Mouse (Mus musculus): ENCODE results near the gene Olfr1032. TPM values are rescaled to one million over a fixed set of nuclear protein-coding genes. Genes with fewer than 3 reads are reported as not detected.
A peak's percentile ranks its signal among the peaks of the same experiment; 100 is the strongest.
"Not testable (repeated sequence)": the region's sequence is repeated elsewhere in the genome, so short reads cannot be mapped to it uniquely, and the experiment has no call there.

The Olfr1032 gene
- not detected in 2 replicates for polyA plus RNA-seq (2012; rRNA removed)

DNA sequence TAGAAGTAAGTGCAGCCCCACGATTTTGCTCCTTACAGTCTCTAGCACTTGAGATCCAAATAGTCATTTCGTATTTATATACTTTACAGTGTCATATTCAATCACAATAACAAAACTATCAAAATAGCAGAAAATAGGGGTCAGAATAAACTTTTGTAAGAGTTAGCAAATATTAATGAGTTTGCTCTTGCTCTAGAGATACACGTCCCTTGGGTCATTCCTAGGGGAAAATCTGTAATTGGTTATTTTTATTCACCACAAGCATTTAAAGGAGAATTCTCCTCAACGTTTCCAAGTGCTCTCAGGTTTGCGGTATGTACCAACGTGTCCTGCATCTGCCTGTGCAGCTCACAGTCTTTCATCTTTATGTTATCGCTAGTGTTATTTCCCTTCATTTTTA, at the start of gene Olfr1032:
Gene Olfr1032, plus strand, starts transcription at position 301 of the 400 bp plus-strand sequence.
- no peak for TF ChIP-seq CTCF (IDR thresholded peaks at IDR 0.05; ENCODE audit: insufficient read depth, low read length)
- H3K4me1 ChIP-seq (ENCODE audit: control insufficient read depth, insufficient read depth, low read length) = no peaks in the 10 kb centered on the region
- H3K4me3 ChIP-seq (replicated peaks; ENCODE audit: extremely low read depth, low read depth, low read length) = no peak within 1 kb of the TSS
- DNase-seq = no peak
- 78% methylated on average over 7 of the region's 7 CpGs for WGBS

GRCm38 (mm10) chr2:85973595-85973994, 31.7 kb upstream of the Olfr1032 start, which contains the start of gene Olfr1029:
Gene Olfr1029 (plus strand): TSS chr2:85973895.
- TF ChIP-seq POLR2A (IDR thresholded peaks at IDR 0.05; ENCODE audit: borderline replicate concordance, extremely low read depth, low read depth, low read length) (no peak), CTCF (IDR thresholded peaks at IDR 0.05; ENCODE audit: insufficient read depth, low read length) (no peak)
- no peak for DNase-seq
- no peak within 1 kb of the TSS for H3K4me3 ChIP-seq (replicated peaks; ENCODE audit: extremely low read depth, low read depth, low read length)
- WGBS = 92% methylated on average over 2 of the region's 2 CpGs
- H3K4me1 ChIP-seq (ENCODE audit: control insufficient read depth, insufficient read depth, low read length) = no peaks in the 10 kb centered on the region

DNA sequence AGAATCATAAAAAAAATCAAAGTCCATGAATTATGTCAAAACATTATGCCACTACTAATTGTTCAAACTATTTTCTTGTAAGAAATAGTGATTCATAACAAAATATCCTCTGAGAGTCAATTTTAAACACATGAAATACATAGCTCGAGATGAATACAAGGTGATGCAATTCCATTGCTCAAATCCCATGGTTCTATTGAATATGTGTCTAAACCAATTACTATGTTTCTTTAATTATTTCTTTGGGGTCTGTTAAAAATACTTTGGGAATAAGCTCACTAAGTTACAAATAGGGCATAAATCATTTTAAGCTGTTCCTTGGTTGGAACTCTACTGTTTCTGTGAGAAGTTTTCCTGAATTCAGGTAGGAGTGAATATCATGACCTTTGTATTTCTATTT, 26.4 kb upstream of the Olfr1032 start, which contains the start of gene Olfr1030:
Gene Olfr1030, plus strand, starts transcription at position 301 of the 400 bp plus-strand sequence.
- TF ChIP-seq CTCF (IDR thresholded peaks at IDR 0.05; ENCODE audit: insufficient read depth, low read length) = no peak
- TF ChIP-seq POLR2A (IDR thresholded peaks at IDR 0.05; ENCODE audit: borderline replicate concordance, extremely low read depth, low read depth, low read length) = no peak
- Histone ChIP-seq H3K4me3 (replicated peaks; ENCODE audit: extremely low read depth, low read depth, low read length) (no peak within 1 kb of the TSS), H3K4me1 (ENCODE audit: control insufficient read depth, insufficient read depth, low read length) (no peaks in the 10 kb centered on the region)
- WGBS = 46% methylated on average over 1 of the region's 1 CpGs
- no peak for DNase-seq

DNA sequence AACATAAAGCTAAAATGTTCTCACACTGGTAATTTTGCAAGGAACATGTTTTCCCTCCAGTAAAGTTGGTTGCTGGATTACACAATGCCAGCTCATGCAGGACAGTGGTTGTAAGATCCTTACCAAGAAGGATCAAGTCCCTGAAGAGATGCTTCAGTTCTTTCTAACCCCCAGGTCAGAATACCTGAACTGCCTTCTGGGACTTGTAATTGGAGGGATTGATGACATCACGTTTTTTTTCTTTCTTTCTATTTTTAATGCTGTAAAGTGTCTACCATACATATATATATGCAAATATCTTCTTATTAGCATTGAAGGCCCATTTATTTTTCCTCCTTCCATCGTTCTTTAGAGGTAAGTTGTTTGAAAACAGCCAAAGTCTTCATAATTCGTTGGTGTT, 15.3 kb upstream of the Olfr1032 start, which contains the start of gene Olfr1031:
Gene Olfr1031, plus strand, starts transcription at position 301 of the 400 bp plus-strand sequence.
- TF ChIP-seq POLR2A (IDR thresholded peaks at IDR 0.05; ENCODE audit: borderline replicate concordance, extremely low read depth, low read depth, low read length) (no peak), CTCF (IDR thresholded peaks at IDR 0.05; ENCODE audit: insufficient read depth, low read length) (no peak)
- WGBS = 40% methylated on average over 3 of the region's 3 CpGs
- Histone ChIP-seq H3K4me3 (replicated peaks; ENCODE audit: extremely low read depth, low read depth, low read length) (no peak within 1 kb of the TSS), H3K4me1 (ENCODE audit: control insufficient read depth, insufficient read depth, low read length) (no peaks in the 10 kb centered on the region)
- no peak for DNase-seq

DNA sequence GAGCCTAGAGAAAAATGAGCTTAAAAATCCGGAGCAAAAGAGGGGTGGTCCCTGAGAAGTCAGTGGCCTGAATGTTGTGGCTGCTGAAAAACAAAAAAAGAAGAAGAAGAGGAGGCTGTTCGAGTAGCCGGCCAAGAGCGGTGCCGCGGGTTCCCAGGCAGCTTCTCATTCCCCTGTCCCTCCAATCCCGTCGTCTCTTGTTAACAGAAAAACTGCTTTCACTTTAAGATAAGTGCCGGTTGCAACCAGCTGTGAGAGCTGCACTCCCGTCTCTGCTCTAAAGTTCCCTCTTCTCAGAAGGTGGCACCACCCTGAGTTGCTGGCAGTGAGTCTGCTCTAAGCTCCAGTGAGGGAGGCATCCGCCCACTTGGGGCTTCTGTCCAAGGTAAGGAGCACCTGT, 15.1 kb downstream of the Olfr1032 start, which contains the start of gene Olfr1033:
Gene Olfr1033, plus strand, starts transcription at position 228 of the 400 bp plus-strand sequence.
- DNase-seq; H3K4me1 ChIP-seq (ENCODE audit: control insufficient read depth, insufficient read depth, low read length): not testable (repeated sequence)
- peak within 1 kb of the TSS; percentile 42 for H3K4me3 ChIP-seq (replicated peaks; ENCODE audit: extremely low read depth, low read depth, low read length)
- WGBS = 2% methylated on average over 11 of the region's 11 CpGs

GRCm38 (mm10) chr2:86021518-86021917, 16.2 kb downstream of the Olfr1032 start:
- H3K4me1 ChIP-seq (ENCODE audit: control insufficient read depth, insufficient read depth, low read length); DNase-seq; H3K4me3 ChIP-seq (replicated peaks; ENCODE audit: extremely low read depth, low read depth, low read length): not testable (repeated sequence)
- 47% methylated on average over 7 of the region's 9 CpGs for WGBS

DNA sequence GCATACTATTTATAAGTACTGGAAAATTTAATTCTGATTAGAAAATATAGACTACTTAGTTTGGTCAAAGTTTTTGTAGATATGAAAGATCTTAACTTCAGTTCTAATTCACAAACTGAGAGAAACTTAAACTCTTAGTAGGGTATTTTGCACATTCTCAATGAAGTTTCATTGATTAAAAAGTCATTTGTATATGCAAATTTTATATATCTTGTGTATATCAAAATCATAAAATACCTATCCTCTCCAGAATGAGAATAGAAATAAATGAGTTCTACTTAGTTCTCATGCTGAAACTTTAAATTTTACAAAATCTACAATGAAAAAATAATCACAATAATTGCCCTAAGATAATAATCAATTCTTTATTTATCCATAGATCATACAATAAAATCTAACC, 40.2 kb downstream of the Olfr1032 start, which contains the start of gene Olfr1034:
Gene Olfr1034, plus strand, starts transcription at position 301 of the 400 bp plus-strand sequence.
- no peak for DNase-seq
- H3K4me1 ChIP-seq (ENCODE audit: control insufficient read depth, insufficient read depth, low read length) = no peaks in the 10 kb centered on the region
- no peak for TF ChIP-seq CTCF (IDR thresholded peaks at IDR 0.05; ENCODE audit: insufficient read depth, low read length)
- TF ChIP-seq POLR2A (IDR thresholded peaks at IDR 0.05; ENCODE audit: borderline replicate concordance, extremely low read depth, low read depth, low read length) = no peak
- H3K4me3 ChIP-seq (replicated peaks; ENCODE audit: extremely low read depth, low read depth, low read length) = no peak within 1 kb of the TSS

DNA sequence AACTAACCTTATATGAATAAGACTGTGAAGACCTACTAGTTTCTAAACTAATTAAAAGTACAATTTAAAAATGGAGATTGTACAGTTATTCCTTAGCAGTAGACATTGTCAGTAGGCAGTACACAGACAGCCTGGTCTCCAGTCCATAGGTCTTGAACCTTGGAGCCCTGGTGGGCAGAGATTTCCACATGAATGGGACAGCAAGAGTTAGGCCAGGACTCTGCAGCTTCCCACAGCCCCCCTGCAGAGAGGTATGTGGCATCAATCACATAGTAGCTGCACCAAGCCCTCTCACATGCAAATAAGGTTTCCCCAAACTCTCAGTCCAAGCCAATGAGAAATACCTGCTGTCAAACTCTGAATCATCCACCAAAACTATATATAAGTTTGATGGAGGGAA, 45.4 kb downstream of the Olfr1032 start:
- not testable (repeated sequence) for H3K4me1 ChIP-seq (ENCODE audit: control insufficient read depth, insufficient read depth, low read length); DNase-seq; H3K4me3 ChIP-seq (replicated peaks; ENCODE audit: extremely low read depth, low read depth, low read length)

Other genes starting within 250 kb of the Olfr1032 start
- not detected in 2 replicates for gene Olfr1012, start 242.8 kb upstream of the Olfr1032 start, polyA plus RNA-seq (2012; rRNA removed)
- not detected in 2 replicates for gene Olfr1013, start 238.4 kb upstream of the Olfr1032 start, polyA plus RNA-seq (2012; rRNA removed)
- not detected in 2 replicates for gene Olfr1014, start 232.8 kb upstream of the Olfr1032 start, polyA plus RNA-seq (2012; rRNA removed)
- not detected in 2 replicates for gene Olfr1015, start 223.5 kb upstream of the Olfr1032 start, polyA plus RNA-seq (2012; rRNA removed)
- not detected in 2 replicates for gene Olfr1016, start 203.0 kb upstream of the Olfr1032 start, polyA plus RNA-seq (2012; rRNA removed)
- gene Olfr1018, start 187.1 kb upstream of the Olfr1032 start, polyA plus RNA-seq (2012; rRNA removed) = not detected in 2 replicates
- not detected in 2 replicates for gene Olfr1019, start 160.1 kb upstream of the Olfr1032 start, polyA plus RNA-seq (2012; rRNA removed)
- gene Olfr1020, start 158.5 kb upstream of the Olfr1032 start, polyA plus RNA-seq (2012; rRNA removed) = not detected in 2 replicates
- not detected in 2 replicates for gene Olfr1022, start 136.9 kb upstream of the Olfr1032 start, polyA plus RNA-seq (2012; rRNA removed)
- gene Olfr1023, start 119.9 kb upstream of the Olfr1032 start, polyA plus RNA-seq (2012; rRNA removed) = not detected in 2 replicates
- gene Olfr1024, start 100.5 kb upstream of the Olfr1032 start, polyA plus RNA-seq (2012; rRNA removed) = not detected in 2 replicates
- gene Olfr1025-ps1, start 90.3 kb upstream of the Olfr1032 start, polyA plus RNA-seq (2012; rRNA removed) = not detected in 2 replicates
- gene Olfr1026, start 84.0 kb upstream of the Olfr1032 start, polyA plus RNA-seq (2012; rRNA removed) = not detected in 2 replicates
- not detected in 2 replicates for gene Olfr1028, start 55.1 kb upstream of the Olfr1032 start, polyA plus RNA-seq (2012; rRNA removed)
- gene Olfr1029, start 31.6 kb upstream of the Olfr1032 start, polyA plus RNA-seq (2012; rRNA removed) = not detected in 2 replicates
- not detected in 2 replicates for gene Olfr1030, start 26.3 kb upstream of the Olfr1032 start, polyA plus RNA-seq (2012; rRNA removed)
- gene Olfr1031, start 15.2 kb upstream of the Olfr1032 start, polyA plus RNA-seq (2012; rRNA removed) = not detected in 2 replicates
- gene Olfr1033, start 15.1 kb downstream of the Olfr1032 start, polyA plus RNA-seq (2012; rRNA removed) = 0.36 and 0.45 TPM in 2 replicates
- gene Olfr1034, start 40.3 kb downstream of the Olfr1032 start, polyA plus RNA-seq (2012; rRNA removed) = 0.07 and 0.09 TPM in 2 replicates
- not detected in 2 replicates for gene Olfr1036, start 68.5 kb downstream of the Olfr1032 start, polyA plus RNA-seq (2012; rRNA removed)
- gene Olfr1037, start 81.8 kb downstream of the Olfr1032 start, polyA plus RNA-seq (2012; rRNA removed) = not detected in 2 replicates
- not detected in 2 replicates for gene Olfr1039, start 130.4 kb downstream of the Olfr1032 start, polyA plus RNA-seq (2012; rRNA removed)
- not detected in 2 replicates for gene Olfr1040, start 141.2 kb downstream of the Olfr1032 start, polyA plus RNA-seq (2012; rRNA removed)
- not detected in 2 replicates for gene Olfr1042, start 156.3 kb downstream of the Olfr1032 start, polyA plus RNA-seq (2012; rRNA removed)
- not detected in 2 replicates for gene Olfr1043, start 162.0 kb downstream of the Olfr1032 start, polyA plus RNA-seq (2012; rRNA removed)
- not detected in 2 replicates for gene Olfr1044, start 172.3 kb downstream of the Olfr1032 start, polyA plus RNA-seq (2012; rRNA removed)
- gene Olfr52, start 180.1 kb downstream of the Olfr1032 start, polyA plus RNA-seq (2012; rRNA removed) = not detected in 2 replicates
- not detected in 2 replicates for gene Olfr1045, start 197.5 kb downstream of the Olfr1032 start, polyA plus RNA-seq (2012; rRNA removed)
- gene Olfr1046, start 213.8 kb downstream of the Olfr1032 start, polyA plus RNA-seq (2012; rRNA removed) = not detected in 2 replicates
- not detected in 2 replicates for gene Olfr1047, start 225.9 kb downstream of the Olfr1032 start, polyA plus RNA-seq (2012; rRNA removed)
- gene Olfr1048, start 234.7 kb downstream of the Olfr1032 start, polyA plus RNA-seq (2012; rRNA removed) = not detected in 2 replicates